Mouse (Mus musculus) small intestine, adult 2 months (tissue): Measurements from ENCODE around the gene Hnrnph3.

Source experiments
- CTCF ChIP-seq: fragments of 200-500 bp; IDR thresholded peaks from 2 replicates; pipeline ENCODE4 v1.5.1; 2012; ENCODE audit warnings: low read depth, mild to moderate bottlenecking, control low read depth, inconsistent platforms, low read length, moderate library complexity, mixed read lengths; ENCODE audit not compliant: insufficient replicate concordance, insufficient read length; ENCODE audit errors: extremely low read depth
- POLR2A ChIP-seq: fragments of 200-500 bp; IDR thresholded peaks from 2 replicates; pipeline ENCODE4 v1.6.1; 2012; ENCODE audit warnings: low read depth, mild to moderate bottlenecking, control low read depth, inconsistent platforms, low read length, moderate library complexity

- TF ChIP-seq POLR2A (no peak), CTCF (no peak)
Observed at GRCm38 (mm10) chr10:63010268-63010667, 13.7 kb downstream of the Hnrnph3 start.
